Mouse (Mus musculus) limb, embryonic 10.5 days (tissue): ENCODE measurements around the gene Hsp90ab1. TPM values are rescaled to one million over a fixed set of nuclear protein-coding genes. Genes with fewer than 3 reads are reported as not detected.
A peak's percentile ranks its signal among the peaks of the same experiment; 100 is the strongest.

Source experiments
- DNase-seq: peaks from one replicate; pipeline ENCODE4 v3.0.0-alpha.2; 2017; ENCODE audit warnings: low spot score
- H3K27ac ChIP-seq: fragments of 300-500 bp; sonication (generic); 2 replicates; pipeline ENCODE4 v1.5.1; 2016; ENCODE audit warnings: mild to moderate bottlenecking
- H3K27me3 ChIP-seq: fragments of 300-500 bp; sonication (generic); 2 replicates; pipeline ENCODE4 v1.6.1; 2016; ENCODE audit warnings: low read depth, mild to moderate bottlenecking; ENCODE audit not compliant: poor library complexity, severe bottlenecking
- H3K36me3 ChIP-seq: fragments of 300-500 bp; sonication (generic); 2 replicates; pipeline ENCODE4 v1.6.1; 2016; ENCODE audit warnings: mild to moderate bottlenecking, moderate library complexity
- H3K4me1 ChIP-seq: fragments of 300-500 bp; sonication (generic); 2 replicates; pipeline ENCODE4 v1.6.1; 2016
- H3K4me3 ChIP-seq: fragments of 300-500 bp; sonication (generic); 2 replicates; pipeline ENCODE4 v1.5.1; 2016; ENCODE audit warnings: mild to moderate bottlenecking, moderate library complexity
- H3K9me3 ChIP-seq: fragments of 300-500 bp; sonication (generic); replicated peaks from 2 replicates; pipeline ENCODE4 v1.6.1; 2016; ENCODE audit warnings: mild to moderate bottlenecking
- WGBS: fragments of 180-500 bp; shearing (Covaris S2); methylation state at CpG from one replicate; pipeline ENCODE4 v1.1.7; 2016; 5-methylcytosine and 5-hydroxymethylcytosine counted together
- polyA plus RNA-seq: library from polyadenylated mRNA; unstranded; fragments of >200 nt; fragmentation: Nextera tagmentation; extraction: Ambion mirVana; gene quantifications from 2 replicates; pipeline ENCODE4 v1.2.1, GENCODE M21; 2016

The Hsp90ab1 gene
- polyA plus RNA-seq, 1 experiment from 2014 or later: 2,007 TPM

GRCm38 (mm10) chr17:45593479-45593878 is 20.4 kb upstream of the Hsp90ab1 start:
- DNase-seq: no peak
- Histone ChIP-seq H3K27me3 (peaks cover 59% of the 10 kb centered on the region), H3K9me3 (no peaks in the 10 kb centered on the region), H3K4me1 (peaks cover 80% of the 10 kb centered on the region), H3K36me3 (peaks cover 13% of the 10 kb centered on the region), H3K27ac (peak overlapping the region; percentile 34; the same call in 1 of the 2 replicates), H3K4me3 (peak overlapping the region; percentile 63; the same call in 1 of the 2 replicates)
- WGBS: 24% methylated on average over 8 of the region's 8 CpGs

GRCm38 (mm10) chr17:45592606-45593431 is 19.7 kb upstream of the Hsp90ab1 start:
- Histone ChIP-seq H3K36me3 (peaks cover 18% of the 10 kb centered on the region), H3K9me3 (no peaks in the 10 kb centered on the region), H3K4me1 (peaks cover 74% of the 10 kb centered on the region), H3K4me3 (peak overlapping the region; percentile 63; the same call in 1 of the 2 replicates), H3K27ac (peak overlapping the region; percentile 72; the same call in 1 of the 2 replicates), H3K27me3 (peaks cover 57% of the 10 kb centered on the region)
- no peak for DNase-seq
- WGBS: 59% methylated on average over 8 of the region's 8 CpGs

GRCm38 (mm10) chr17:45591701-45592605 is 18.9 kb upstream of the Hsp90ab1 start:
- Histone ChIP-seq H3K27me3 (peaks cover 55% of the 10 kb centered on the region), H3K4me3 (no peak overlapping the region), H3K4me1 (peaks cover 67% of the 10 kb centered on the region), H3K36me3 (peaks cover 24% of the 10 kb centered on the region), H3K9me3 (no peaks in the 10 kb centered on the region), H3K27ac (peak overlapping the region; percentile 72; the same call in 1 of the 2 replicates)
- DNase-seq: no peak
- WGBS: 52% methylated on average over 16 of the region's 16 CpGs

GRCm38 (mm10) chr17:45590410-45590809 is 17.3 kb upstream of the Hsp90ab1 start:
- H3K4me1 ChIP-seq: peaks cover 60% of the 10 kb centered on the region
- peaks cover 40% of the 10 kb centered on the region for H3K27me3 ChIP-seq
- no peaks in the 10 kb centered on the region for H3K9me3 ChIP-seq
- 72% methylated on average over 6 of the region's 6 CpGs for WGBS
- no peak overlapping the region for H3K4me3 ChIP-seq
- H3K36me3 ChIP-seq: peaks cover 36% of the 10 kb centered on the region
- peak overlapping the region; percentile 63 for H3K27ac ChIP-seq
- no peak for DNase-seq

GRCm38 (mm10) chr17:45589844-45590243 is 16.8 kb upstream of the Hsp90ab1 start:
- H3K27me3 ChIP-seq: peaks cover 34% of the 10 kb centered on the region
- H3K9me3 ChIP-seq: no peaks in the 10 kb centered on the region
- peaks cover 36% of the 10 kb centered on the region for H3K36me3 ChIP-seq
- no peak overlapping the region for H3K4me3 ChIP-seq
- H3K27ac ChIP-seq: peak overlapping the region; percentile 63
- WGBS: 91% methylated on average over 8 of the region's 8 CpGs
- no peak for DNase-seq
- peaks cover 60% of the 10 kb centered on the region for H3K4me1 ChIP-seq

GRCm38 (mm10) chr17:45589236-45589635 is 16.2 kb upstream of the Hsp90ab1 start:
- Histone ChIP-seq H3K4me1 (peaks cover 60% of the 10 kb centered on the region), H3K36me3 (peaks cover 36% of the 10 kb centered on the region), H3K27ac (no peak overlapping the region; the same call in 1 of the 2 replicates), H3K4me3 (no peak overlapping the region), H3K27me3 (peaks cover 28% of the 10 kb centered on the region), H3K9me3 (no peaks in the 10 kb centered on the region)
- 98% methylated on average over 7 of the region's 7 CpGs for WGBS
- DNase-seq: no peak

GRCm38 (mm10) chr17:45588370-45588769 is 15.3 kb upstream of the Hsp90ab1 start:
- no peak for DNase-seq
- no peak overlapping the region; the same call in 1 of the 2 replicates for H3K27ac ChIP-seq
- H3K4me3 ChIP-seq: no peak overlapping the region
- H3K9me3 ChIP-seq: no peaks in the 10 kb centered on the region
- peaks cover 36% of the 10 kb centered on the region for H3K36me3 ChIP-seq
- H3K4me1 ChIP-seq: peaks cover 56% of the 10 kb centered on the region
- H3K27me3 ChIP-seq: peaks cover 20% of the 10 kb centered on the region
- WGBS: 91% methylated on average over 7 of the region's 7 CpGs

GRCm38 (mm10) chr17:45586449-45586837 is 13.4 kb upstream of the Hsp90ab1 start:
- H3K4me1 ChIP-seq: peaks cover 37% of the 10 kb centered on the region
- DNase-seq: peak; percentile 35

GRCm38 (mm10) chr17:45585725-45586448 is 12.8 kb upstream of the Hsp90ab1 start:
- Histone ChIP-seq H3K4me1 (peaks cover 37% of the 10 kb centered on the region), H3K36me3 (peaks cover 36% of the 10 kb centered on the region), H3K9me3 (no peaks in the 10 kb centered on the region), H3K4me3 (no peak overlapping the region), H3K27ac (peak overlapping the region; percentile 82), H3K27me3 (no peaks in the 10 kb centered on the region)
- 69% methylated on average over 23 of the region's 23 CpGs for WGBS
- DNase-seq: no peak

More at GRCm38 (mm10) chr17:45586449-45586837, 13.4 kb upstream of the Hsp90ab1 start:
- Histone ChIP-seq H3K9me3 (no peaks in the 10 kb centered on the region), H3K27me3 (0 out of 2 replicates have a peak, but pooled peaks cover 1% of the 10 kb centered on the region), H3K4me3 (no peak overlapping the region), H3K27ac (no peak overlapping the region), H3K36me3 (peaks cover 36% of the 10 kb centered on the region)
- WGBS: 93% methylated on average over 3 of the region's 3 CpGs

GRCm38 (mm10) chr17:45584939-45585678 is 12.0 kb upstream of the Hsp90ab1 start:
- Histone ChIP-seq H3K9me3 (no peaks in the 10 kb centered on the region), H3K36me3 (peaks cover 36% of the 10 kb centered on the region), H3K4me1 (peaks cover 32% of the 10 kb centered on the region), H3K27me3 (no peaks in the 10 kb centered on the region), H3K4me3 (peak overlapping the region; percentile 20), H3K27ac (peak overlapping the region; percentile 82)
- WGBS: 14% methylated on average over 14 of the region's 14 CpGs
- DNase-seq: peak; percentile 92

- Histone ChIP-seq H3K9me3 (no peaks in the 10 kb centered on the region), H3K4me1 (peaks cover 31% of the 10 kb centered on the region), H3K36me3 (peaks cover 31% of the 10 kb centered on the region), H3K4me3 (peak overlapping the region; percentile 20), H3K27me3 (no peaks in the 10 kb centered on the region), H3K27ac (peak overlapping the region; percentile 82)
- no peak for DNase-seq
- WGBS: 39% methylated on average over 12 of the region's 12 CpGs
Observed at GRCm38 (mm10) chr17:45584096-45584896, 11.2 kb upstream of the Hsp90ab1 start.
